9 mouse cellular contexts compared by ENCODE assay signal in the genomic region with DNA sequence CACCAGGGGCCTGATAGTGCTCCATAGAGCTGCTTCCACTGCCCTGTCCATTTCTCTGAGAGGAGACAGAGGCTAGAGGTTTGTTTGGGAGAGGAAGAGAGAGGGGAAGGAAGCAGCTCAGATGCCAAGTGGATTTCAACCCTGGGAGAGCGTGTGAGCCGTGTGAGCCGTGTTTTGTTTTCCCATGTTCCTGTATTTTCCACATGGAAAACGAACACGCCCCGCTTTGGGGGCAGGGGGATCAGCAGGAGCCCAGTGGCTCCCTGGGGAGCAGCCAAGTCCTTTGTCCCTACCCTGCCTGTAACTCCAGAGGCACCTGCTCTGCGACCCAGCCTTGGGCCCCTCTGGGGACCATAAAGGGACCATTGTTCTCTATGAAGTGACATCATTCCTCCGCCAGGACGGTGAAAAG. TPM values are rescaled to one million over a fixed set of nuclear protein-coding genes. Genes with fewer than 3 reads are reported as not detected.
A peak's percentile ranks its signal among the peaks of the same experiment; 100 is the strongest.
DNase-seq lines count a peak whose midpoint lies in the region; ATAC-seq and TF ChIP-seq lines count a peak whose summit lies in the region.
"Had no signal": no experiment of that assay in that cellular context is flagged by ENCODE, and none has a peak within 500 bp of the region (broad histone marks: within the 10 kb centered on the region; RNA-seq: fewer than 3 reads in every experiment).

No protein-coding gene starts in this region.

- no peaks in the 10 kb centered on the region for H3K27me3 ChIP-seq in liver, adult 2 months (ENCODE audit: control insufficient read depth, insufficient read depth, low read length)
- peaks cover 24% of the 10 kb centered on the region for H3K27me3 ChIP-seq in limb, embryonic 12.5 days
- peaks cover 13% of the 10 kb centered on the region for H3K27me3 ChIP-seq in midbrain, embryonic 14.5 days (ENCODE audit: control insufficient read depth, insufficient read depth, low read length)
- no peaks in the 10 kb centered on the region for H3K27me3 ChIP-seq in thymus, adult 2 months (ENCODE audit: control insufficient read depth, insufficient read depth, low read length)

- intact Hi-C loops in left cerebral cortex, postnatal 4 days (cut with DNase I), result no loop called here

- WGBS in liver, adult 2 months, result 16% methylated on average over 9 of the region's 9 CpGs
- 36% methylated on average over 9 of the region's 9 CpGs for WGBS in limb, embryonic 12.5 days
- WGBS in midbrain, embryonic 14.5 days, result 4% methylated on average over 9 of the region's 9 CpGs
- WGBS in thymus, adult 2 months, result 86% methylated on average over 9 of the region's 9 CpGs

- no peaks in the 10 kb centered on the region for H3K9me3 ChIP-seq in limb, embryonic 12.5 days
- H3K9me3 ChIP-seq in midbrain, embryonic 14.5 days (ENCODE audit: control insufficient read depth, low read length), result no peaks in the 10 kb centered on the region

- H3K4me3 ChIP-seq in liver, adult 2 months (ENCODE audit: insufficient read depth, low read depth, low read length), result no peak overlapping the region
- H3K4me3 ChIP-seq in limb, embryonic 12.5 days (replicated peaks), result no peak overlapping the region
- H3K4me3 ChIP-seq in midbrain, embryonic 14.5 days (replicated peaks; ENCODE audit: low read depth, low read length), result no peak overlapping the region
- no peak overlapping the region for H3K4me3 ChIP-seq in thymus, adult 2 months (ENCODE audit: control insufficient read depth, insufficient read depth, low read length)

- no peak overlapping the region for H3K4me2 ChIP-seq in limb, embryonic 12.5 days
- no peak overlapping the region for H3K4me2 ChIP-seq in midbrain, embryonic 14.5 days (ENCODE audit: low read length)

- H3K9ac ChIP-seq in liver, adult 2 months (ENCODE audit: low read depth, low read length), result peak overlapping the region; percentile 36
- H3K9ac ChIP-seq in limb, embryonic 12.5 days (replicated peaks), result 0 out of 2 replicates have a peak overlapping the region, but pooled peaks have one; percentile 2
- no peak overlapping the region for H3K9ac ChIP-seq in midbrain, embryonic 14.5 days (replicated peaks; ENCODE audit: low read length)

- no peak for TF ChIP-seq CTCF in liver, adult 2 months (IDR thresholded peaks at IDR 0.05; ENCODE audit: low read depth, low read length)
- TF ChIP-seq CTCF in thymus, adult 2 months (IDR thresholded peaks at IDR 0.05; ENCODE audit: borderline replicate concordance, control insufficient read depth, extremely low read depth, insufficient read depth, low read length, poor library complexity), result no peak

- no peak for ATAC-seq in limb, embryonic 12.5 days (ENCODE audit: insufficient number of reproducible peaks, insufficient read depth, low FRiP score, low TSS enrichment, low read depth)
- ATAC-seq in midbrain, embryonic 14.5 days (ENCODE audit: low FRiP score, low TSS enrichment), result peak; percentile 69; the same call in 1 of the 2 replicates

- TF ChIP-seq POLR2A in liver, adult 2 months (IDR thresholded peaks at IDR 0.05; ENCODE audit: extremely low read depth, insufficient read depth, low read length), result no peak
- no peak for TF ChIP-seq POLR2A in thymus, adult 2 months (IDR thresholded peaks at IDR 0.05; ENCODE audit: control insufficient read depth, extremely low read depth, insufficient read depth, low read length, poor library complexity)

- H3K27ac ChIP-seq in liver, adult 2 months (replicated peaks; ENCODE audit: insufficient read depth, low read depth, low read length), result peak overlapping the region; percentile 78
- H3K27ac ChIP-seq in limb, embryonic 12.5 days, result peak overlapping the region; percentile 87
- peak overlapping the region; percentile 85 for H3K27ac ChIP-seq in midbrain, embryonic 14.5 days (replicated peaks; ENCODE audit: low read depth, low read length)
- no peak overlapping the region for H3K27ac ChIP-seq in thymus, adult 2 months (ENCODE audit: control insufficient read depth, insufficient read depth, low read length)

- H3K4me1 ChIP-seq in liver, adult 2 months (ENCODE audit: control insufficient read depth, insufficient read depth, low read length), result peaks cover 57% of the 10 kb centered on the region
- peaks cover 36% of the 10 kb centered on the region for H3K4me1 ChIP-seq in limb, embryonic 12.5 days (replicated peaks)
- peaks cover 12% of the 10 kb centered on the region for H3K4me1 ChIP-seq in midbrain, embryonic 14.5 days (ENCODE audit: control insufficient read depth, insufficient read depth, low read length)
- H3K4me1 ChIP-seq in thymus, adult 2 months (replicated peaks; ENCODE audit: control insufficient read depth, insufficient read depth, low read length), result peaks cover 11% of the 10 kb centered on the region

- peaks cover 2% of the 10 kb centered on the region; the same call in 1 of the 2 replicates for H3K36me3 ChIP-seq in liver, adult 2 months (ENCODE audit: control insufficient read depth, insufficient read depth, low read length)
- H3K36me3 ChIP-seq in limb, embryonic 12.5 days, result no peaks in the 10 kb centered on the region
- no peaks in the 10 kb centered on the region for H3K36me3 ChIP-seq in midbrain, embryonic 14.5 days (ENCODE audit: control insufficient read depth, insufficient read depth, low read length)
- no peaks in the 10 kb centered on the region for H3K36me3 ChIP-seq in thymus, adult 2 months (ENCODE audit: control insufficient read depth, insufficient read depth, low read length)

- H3K79me2 ChIP-seq in liver, adult 2 months (ENCODE audit: control insufficient read depth, insufficient read depth, low read length), result peaks cover 82% of the 10 kb centered on the region

- DNase-seq in liver, adult 2 months (ENCODE audit: extremely low read depth, low read depth, low spot score), result peak; percentile 88
- DNase-seq in liver, result no peak
- peak; percentile 77 for DNase-seq in heart, postnatal 4 days
- peak; percentile 78 for DNase-seq in midbrain, embryonic 14.5 days
- no peak for DNase-seq in left cerebral cortex, adult 11 months (ENCODE audit: low spot score)
- DNase-seq in thymus, adult 2 months, result no peak
- DNase-seq in left cerebral cortex, postnatal 4 days, result no peak

RNA-seq across cellular contexts. Expression of a gene that starts 51.7 kb away (rescaled TPM):
- total RNA-seq in liver, adult 2 months (2014; rRNA removed), result 0.27 and 2.3 TPM in 2 replicates
- 2.4 and 4.3 TPM in 2 replicates for polyA plus RNA-seq in liver, adult 2 months (2012; rRNA removed)
- total RNA-seq in heart, postnatal 4 days (2021), result 1 to 10 TPM; 1.4 to 1.7 TPM
- polyA plus RNA-seq in limb, embryonic 12.5 days (2016; fragmentation: Nextera tagmentation; extraction: Ambion mirVana), result 1.4 TPM in 2 replicates
- polyA plus RNA-seq in midbrain, embryonic 14.5 days (2014; fragmentation: Nextera tagmentation; extraction: Ambion mirVana), result 0.70 and 0.77 TPM in 2 replicates
- 2.3 and 4.8 TPM in 2 replicates for polyA plus RNA-seq in thymus, adult 2 months (2012; rRNA removed)
- 1 to 10 TPM; 3.9 to 4.2 TPM for total RNA-seq in left cerebral cortex, postnatal 4 days (2021)
- total RNA-seq: hematopoietic stem cell, adult 5-6 weeks had no signal

Comparison
In these comparisons a context has a peak if more than half of its experiments do, and no peak if none do; other contexts are left out.
1. DNase-seq: peak in liver, adult 2 months (single experiment), heart, postnatal 4 days (single experiment) and midbrain, embryonic 14.5 days (single experiment); none in liver (single experiment), left cerebral cortex, adult 11 months (single experiment), thymus, adult 2 months (single experiment) and left cerebral cortex, postnatal 4 days (single experiment).